Mouse (Mus musculus): ENCODE measurements around the gene Irs3. TPM values are rescaled to one million over a fixed set of nuclear protein-coding genes. Genes with fewer than 3 reads are reported as not detected.

Irs3 gene
- polyA plus RNA-seq, 1 experiment: 0.35 TPM

GRCm38 (mm10) chr5:137600281-137600618 is 45.3 kb downstream of the Irs3 start:
- H3K27me3 ChIP-seq (ENCODE audit: control insufficient read depth, insufficient read depth, low read length): no peaks in the 10 kb centered on the region
- 2% methylated on average over 19 of the region's 19 CpGs for WGBS
- peaks cover under 1% of the 10 kb centered on the region; the same call in 1 of the 2 replicates for H3K36me3 ChIP-seq (ENCODE audit: control insufficient read depth, insufficient read depth, low read length)
- peaks cover 13% of the 10 kb centered on the region for H3K4me1 ChIP-seq (ENCODE audit: control insufficient read depth, insufficient read depth, insufficient read length, low read length)
- H3K27ac ChIP-seq (ENCODE audit: insufficient read depth, low read depth, low read length): no peak overlapping the region; the same call in 1 of the 2 replicates
- TF ChIP-seq POLR2A (IDR thresholded peaks at IDR 0.05; ENCODE audit: low read depth, low read length): no peak
- peak overlapping the region; percentile 87 for H3K4me3 ChIP-seq (ENCODE audit: low read depth, low read length)

DNA sequence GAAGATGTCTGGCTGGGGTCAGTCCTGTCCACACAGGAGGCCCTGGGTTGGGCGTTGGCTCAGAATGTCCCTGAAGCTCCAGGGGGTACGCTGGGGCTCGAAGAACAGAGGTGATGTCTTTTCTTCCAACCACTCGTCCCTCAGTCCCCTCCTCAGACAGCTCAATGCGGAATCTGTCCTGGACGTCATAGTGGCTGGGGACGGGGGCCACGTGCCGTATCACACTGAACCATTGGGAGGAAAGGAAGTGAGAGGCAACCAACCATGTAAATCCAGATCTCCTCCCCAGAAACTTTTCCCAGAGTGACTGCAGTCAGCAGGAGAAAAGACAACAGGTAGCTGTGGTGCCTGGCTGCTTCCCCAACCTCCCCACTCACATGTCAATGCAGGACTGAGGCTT is 45.9 kb downstream of the Irs3 start:
- Histone ChIP-seq H3K4me1 (ENCODE audit: control insufficient read depth, insufficient read depth, insufficient read length, low read length) (peaks cover 13% of the 10 kb centered on the region), H3K27me3 (ENCODE audit: control insufficient read depth, insufficient read depth, low read length) (no peaks in the 10 kb centered on the region), H3K27ac (ENCODE audit: insufficient read depth, low read depth, low read length) (no peak overlapping the region)

DNA sequence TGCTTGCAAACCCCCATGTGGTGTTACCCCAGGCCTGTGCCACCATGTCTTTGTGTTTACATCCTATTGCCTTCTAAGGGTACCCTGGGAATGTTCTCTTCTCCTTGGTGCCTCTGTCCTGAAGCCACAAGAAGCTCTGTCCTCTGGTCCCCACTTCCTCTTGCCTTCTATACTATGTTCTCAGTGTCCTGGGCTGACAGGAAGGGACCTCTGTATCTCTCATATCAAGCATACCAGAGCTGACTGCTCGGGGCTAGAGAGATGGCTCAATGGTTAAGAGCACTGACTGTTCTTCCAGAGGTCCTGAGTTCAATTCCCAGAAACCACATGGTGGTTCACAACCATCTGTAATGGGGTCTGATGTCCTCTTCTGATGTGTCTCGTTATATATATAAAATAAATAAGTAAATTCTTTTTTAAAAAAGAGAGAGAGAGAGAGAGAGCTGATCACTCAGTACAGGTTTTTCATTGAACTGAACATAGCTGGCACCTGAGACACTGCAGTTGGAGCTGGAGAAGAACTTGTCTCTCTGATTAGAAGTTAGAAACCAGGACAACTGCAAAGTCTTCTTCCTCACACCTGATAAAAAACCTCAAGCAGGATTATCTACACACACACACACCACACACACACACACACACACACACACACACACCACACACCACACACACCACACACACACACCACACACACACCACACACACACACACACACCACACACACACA is 47.3 kb downstream of the Irs3 start:
- no peak for TF ChIP-seq POLR2A (IDR thresholded peaks at IDR 0.05; ENCODE audit: low read depth, low read length)
- no peak for TF ChIP-seq CTCF (IDR thresholded peaks at IDR 0.05; ENCODE audit: extremely low read depth, insufficient read length, insufficient replicate concordance, low read depth, low read length)
- Histone ChIP-seq H3K4me3 (ENCODE audit: low read depth, low read length) (no peak overlapping the region), H3K36me3 (ENCODE audit: control insufficient read depth, insufficient read depth, low read length) (no peaks in the 10 kb centered on the region), H3K27ac (ENCODE audit: insufficient read depth, low read depth, low read length) (no peak overlapping the region), H3K4me1 (ENCODE audit: control insufficient read depth, insufficient read depth, insufficient read length, low read length) (peaks cover 13% of the 10 kb centered on the region), H3K27me3 (ENCODE audit: control insufficient read depth, insufficient read depth, low read length) (no peaks in the 10 kb centered on the region)
- WGBS: 69% methylated on average over 2 of the region's 2 CpGs

More for the DNA sequence above, 45.9 kb downstream of the Irs3 start:
- 73% methylated on average over 9 of the region's 9 CpGs for WGBS
- Histone ChIP-seq H3K36me3 (ENCODE audit: control insufficient read depth, insufficient read depth, low read length) (no peaks in the 10 kb centered on the region), H3K4me3 (ENCODE audit: low read depth, low read length) (peak overlapping the region; percentile 87)
- TF ChIP-seq CTCF (IDR thresholded peaks at IDR 0.05; ENCODE audit: extremely low read depth, insufficient read length, insufficient replicate concordance, low read depth, low read length): no peak
- no peak for TF ChIP-seq POLR2A (IDR thresholded peaks at IDR 0.05; ENCODE audit: low read depth, low read length)

GRCm38 (mm10) chr5:137597625-137598024 is 47.9 kb downstream of the Irs3 start:
- TF ChIP-seq CTCF (IDR thresholded peaks at IDR 0.05; ENCODE audit: extremely low read depth, insufficient read length, insufficient replicate concordance, low read depth, low read length) (no peak), POLR2A (IDR thresholded peaks at IDR 0.05; ENCODE audit: low read depth, low read length) (no peak)
- 90% methylated on average over 6 of the region's 6 CpGs for WGBS
- Histone ChIP-seq H3K36me3 (ENCODE audit: control insufficient read depth, insufficient read depth, low read length) (no peaks in the 10 kb centered on the region), H3K4me3 (ENCODE audit: low read depth, low read length) (no peak overlapping the region), H3K27me3 (ENCODE audit: control insufficient read depth, insufficient read depth, low read length) (no peaks in the 10 kb centered on the region), H3K4me1 (ENCODE audit: control insufficient read depth, insufficient read depth, insufficient read length, low read length) (peaks cover 12% of the 10 kb centered on the region), H3K27ac (ENCODE audit: insufficient read depth, low read depth, low read length) (no peak overlapping the region)

GRCm38 (mm10) chr5:137596601-137597261 is 48.8 kb downstream of the Irs3 start:
- Histone ChIP-seq H3K27ac (ENCODE audit: insufficient read depth, low read depth, low read length) (no peak overlapping the region), H3K4me3 (ENCODE audit: low read depth, low read length) (peak overlapping the region; percentile 21), H3K4me1 (ENCODE audit: control insufficient read depth, insufficient read depth, insufficient read length, low read length) (peaks cover 8% of the 10 kb centered on the region), H3K36me3 (ENCODE audit: control insufficient read depth, insufficient read depth, low read length) (no peaks in the 10 kb centered on the region), H3K27me3 (ENCODE audit: control insufficient read depth, insufficient read depth, low read length) (no peaks in the 10 kb centered on the region)
- TF ChIP-seq POLR2A (IDR thresholded peaks at IDR 0.05; ENCODE audit: low read depth, low read length) (no peak), CTCF (IDR thresholded peaks at IDR 0.05; ENCODE audit: extremely low read depth, insufficient read length, insufficient replicate concordance, low read depth, low read length) (no peak)
- WGBS: 69% methylated on average over 28 of the region's 30 CpGs

DNA sequence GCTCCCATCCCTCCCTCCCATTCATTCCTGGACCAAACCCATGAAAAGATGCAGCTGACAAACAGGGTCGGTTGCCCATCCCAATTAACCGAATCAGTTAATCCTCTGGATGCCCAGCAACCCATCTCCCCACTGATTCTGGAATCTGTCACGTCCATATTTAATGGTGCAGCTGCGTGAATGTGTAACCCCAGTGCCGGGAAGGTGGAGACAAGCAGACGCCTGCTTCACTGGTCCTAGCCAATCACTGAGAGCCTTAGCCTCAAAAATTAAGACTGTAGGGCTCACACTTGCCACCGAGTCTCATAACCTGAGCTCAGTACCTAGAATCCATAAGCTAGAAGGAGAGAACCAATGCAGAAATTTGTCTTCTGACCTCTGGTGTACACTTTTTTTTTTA is 49.6 kb downstream of the Irs3 start:
- H3K4me1 ChIP-seq (ENCODE audit: control insufficient read depth, insufficient read depth, insufficient read length, low read length): peaks cover 8% of the 10 kb centered on the region
- no peaks in the 10 kb centered on the region for H3K27me3 ChIP-seq (ENCODE audit: control insufficient read depth, insufficient read depth, low read length)
- H3K4me3 ChIP-seq (ENCODE audit: low read depth, low read length): no peak overlapping the region
- no peaks in the 10 kb centered on the region for H3K36me3 ChIP-seq (ENCODE audit: control insufficient read depth, insufficient read depth, low read length)
- no peak overlapping the region for H3K27ac ChIP-seq (ENCODE audit: insufficient read depth, low read depth, low read length)
- WGBS: 84% methylated on average over 7 of the region's 7 CpGs
- TF ChIP-seq CTCF (IDR thresholded peaks at IDR 0.05; ENCODE audit: extremely low read depth, insufficient read length, insufficient replicate concordance, low read depth, low read length) (no peak), POLR2A (IDR thresholded peaks at IDR 0.05; ENCODE audit: low read depth, low read length) (no peak)

Other genes with a start within 250 kb of the Irs3 start
- gene Zan, start 168.7 kb downstream of the Irs3 start, polyA plus RNA-seq (2012; rRNA removed): 0.98 and 2.3 TPM in 2 replicates
- 23.1 and 36.6 TPM in 2 replicates for gene Pop7, start 143.2 kb downstream of the Irs3 start, polyA plus RNA-seq (2012; rRNA removed)
- 7.3 and 15.7 TPM in 2 replicates for gene Gigyf1, start 127.2 kb downstream of the Irs3 start, polyA plus RNA-seq (2012; rRNA removed)
- not detected in 2 replicates for gene Epo, start 112.5 kb downstream of the Irs3 start, polyA plus RNA-seq (2012; rRNA removed)
- gene Gnb2, start 112.2 kb downstream of the Irs3 start, polyA plus RNA-seq (2012; rRNA removed): 534 and 1,215 TPM in 2 replicates
- gene Actl6b, start 92.2 kb downstream of the Irs3 start, polyA plus RNA-seq (2012; rRNA removed): 0.47 and 1.0 TPM in 2 replicates
- 0.20 and 0.52 TPM in 2 replicates for gene Tfr2, start 75.9 kb downstream of the Irs3 start, polyA plus RNA-seq (2012; rRNA removed)
- gene Mospd3, start 44.7 kb downstream of the Irs3 start, polyA plus RNA-seq (2012; rRNA removed): 89.7 and 164 TPM in 2 replicates
- gene Pcolce, start 31.9 kb downstream of the Irs3 start, polyA plus RNA-seq (2012; rRNA removed): 30.4 and 31.1 TPM in 2 replicates
- 0.08 and 0.19 TPM in 2 replicates for gene Fbxo24, start 16.7 kb downstream of the Irs3 start, polyA plus RNA-seq (2012; rRNA removed)
- 38.4 and 54.1 TPM in 2 replicates for gene Lrch4, start 16.6 kb downstream of the Irs3 start, polyA plus RNA-seq (2012; rRNA removed)
- 19.1 and 29.0 TPM in 2 replicates for gene Gm20605, start 16.5 kb downstream of the Irs3 start, polyA plus RNA-seq (2012; rRNA removed)
- gene Sap25, start 4.4 kb downstream of the Irs3 start, polyA plus RNA-seq (2012; rRNA removed): 86.6 and 155 TPM in 2 replicates
- 6.1 and 11.6 TPM in 2 replicates for gene Agfg2, start 39.0 kb upstream of the Irs3 start, polyA plus RNA-seq (2012; rRNA removed)
- gene Nyap1, start 95.9 kb upstream of the Irs3 start, polyA plus RNA-seq (2012; rRNA removed): 7.3 and 25.1 TPM in 2 replicates
- gene Tsc22d4, start 100.0 kb upstream of the Irs3 start, polyA plus RNA-seq (2012; rRNA removed): 72.9 and 209 TPM in 2 replicates
- 40.0 and 75.4 TPM in 2 replicates for gene Ppp1r35, start 133.1 kb upstream of the Irs3 start, polyA plus RNA-seq (2012; rRNA removed)
- gene Mepce, start 141.9 kb upstream of the Irs3 start, polyA plus RNA-seq (2012; rRNA removed): 11.0 and 41.7 TPM in 2 replicates
- gene Zcwpw1, start 142.1 kb upstream of the Irs3 start, polyA plus RNA-seq (2012; rRNA removed): 0.25 and 0.39 TPM in 2 replicates
- 4.3 and 5.0 TPM in 2 replicates for gene Pilra, start 190.6 kb upstream of the Irs3 start, polyA plus RNA-seq (2012; rRNA removed)
- gene Pilrb1, start 212.4 kb upstream of the Irs3 start, polyA plus RNA-seq (2012; rRNA removed): 4.8 and 5.4 TPM in 2 replicates
- gene Pilrb2, start 226.1 kb upstream of the Irs3 start, polyA plus RNA-seq (2012; rRNA removed): 3.7 and 5.2 TPM in 2 replicates

All from small intestine, adult 2 months (tissue).